Mouse (Mus musculus) ES-Bruce4 (cell line): ENCODE results near the gene Tmem213.

Experiments used
- CTCF ChIP-seq: IDR thresholded peaks from one replicate; pipeline ENCODE4 v1.8.1; 2011; ENCODE audit warnings: low read depth, low read length
- EP300 ChIP-seq: IDR thresholded peaks from 2 replicates; pipeline ENCODE4 v1.6.1; 2011; ENCODE audit warnings: low read depth, low read length; ENCODE audit not compliant: insufficient read depth
- POLR2A ChIP-seq: IDR thresholded peaks from one replicate; pipeline ENCODE4 v1.8.1; 2011; ENCODE audit warnings: low read length; ENCODE audit not compliant: insufficient read depth

DNA sequence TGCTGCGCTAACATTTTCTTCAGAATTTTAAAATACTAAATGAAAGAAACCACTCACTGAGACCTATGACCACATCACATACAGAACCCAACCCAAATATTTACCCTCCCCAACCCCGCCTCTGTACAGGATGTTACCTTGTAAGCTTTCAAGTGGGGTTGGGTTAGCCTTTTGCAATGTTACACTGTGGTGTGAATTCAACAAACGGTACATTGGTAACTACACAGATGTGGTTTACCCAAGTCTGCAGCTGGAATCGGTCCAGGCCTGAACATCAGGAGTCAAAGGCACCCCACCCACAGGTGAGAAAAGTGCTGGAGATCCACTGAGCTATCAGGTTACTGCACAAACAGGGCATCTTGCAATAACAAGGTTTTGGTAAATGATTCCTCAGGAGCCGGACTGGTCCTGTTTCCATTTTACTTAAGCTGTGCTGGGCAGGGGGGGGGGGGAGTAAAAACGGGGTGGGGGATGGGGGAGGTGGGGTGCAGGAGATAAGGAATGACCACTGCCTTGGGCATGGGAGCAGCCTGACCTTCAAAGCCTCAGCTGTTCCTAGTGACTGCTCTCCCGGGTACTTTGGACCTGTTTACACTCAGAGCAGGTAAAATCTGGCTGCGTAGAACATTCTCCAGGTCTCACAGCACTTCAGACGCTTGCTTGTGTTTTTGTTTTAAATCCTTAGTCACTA is 11.8 kb downstream of the Tmem213 start:
- TF ChIP-seq POLR2A: no peak
- TF ChIP-seq CTCF: no peak
- TF ChIP-seq EP300: no peak
